Mouse (Mus musculus): ENCODE data around the gene Rgs10.

DNA sequence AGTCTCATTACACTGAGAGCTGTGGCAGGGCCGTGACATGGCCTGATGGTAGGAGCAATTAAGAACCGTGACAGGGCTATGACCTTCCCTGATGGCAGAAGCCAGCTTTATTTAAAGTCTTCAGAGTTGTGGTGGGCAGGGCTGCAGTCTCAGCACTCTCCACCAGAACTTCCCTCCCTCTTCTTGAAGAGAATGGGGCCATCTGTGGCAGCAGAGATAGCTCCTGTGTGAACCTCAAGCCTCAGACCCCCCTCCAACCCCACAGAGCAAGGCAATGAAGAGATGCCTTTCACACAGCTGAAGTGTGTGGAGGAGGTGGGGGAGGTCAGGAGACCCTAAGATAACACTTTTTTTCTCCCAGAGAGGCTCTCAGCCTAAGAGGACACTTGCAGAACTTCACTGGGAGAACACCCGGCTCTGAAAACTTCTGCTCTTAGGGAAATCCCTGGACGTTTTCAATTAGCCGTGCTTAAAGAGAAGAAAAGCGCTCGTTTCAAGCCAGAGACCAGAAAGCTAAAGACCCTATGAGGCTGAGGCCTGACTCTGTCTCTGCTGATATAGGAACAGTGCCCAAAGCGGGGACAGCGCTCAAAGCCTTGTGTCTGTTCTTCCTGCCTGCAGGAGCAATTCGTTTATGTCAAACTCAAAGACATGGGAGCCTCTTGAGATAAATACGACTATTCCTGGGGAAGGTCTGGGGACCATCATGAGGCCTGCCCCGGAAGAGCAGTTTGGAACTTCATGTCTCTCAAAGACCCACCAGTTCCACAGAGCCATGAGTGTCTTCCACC is 27.1 kb downstream of the Rgs10 start:
- TF ChIP-seq CTCF (IDR thresholded peaks at IDR 0.05; ENCODE audit: borderline replicate concordance, insufficient read depth, low read length) (no peak), POLR2A (IDR thresholded peaks at IDR 0.05; ENCODE audit: low read depth, low read length) (no peak)
